Mouse (Mus musculus): ENCODE data around the gene Slc12a7.

- no peak for TF ChIP-seq EP300 (IDR thresholded peaks at IDR 0.05; ENCODE audit: low read depth)
- no peak for TF ChIP-seq CTCF (IDR thresholded peaks at IDR 0.05; ENCODE audit: low read depth)
Observed at GRCm38 (mm10) chr13:73763439-73764255, 30.8 kb downstream of the Slc12a7 start.
